Mouse (Mus musculus): ENCODE data around the gene Nfia. TPM values are rescaled to one million over a fixed set of nuclear protein-coding genes. Genes with fewer than 3 reads are reported as not detected.

The Nfia gene
- polyA plus RNA-seq, 1 experiment from 2014 or later, result 26.6 TPM

GRCm38 (mm10) chr4:97841063-97841595 is 68.6 kb downstream of the Nfia start:
- Histone ChIP-seq H3K4me3 (ENCODE audit: low read depth, low read length) (no peak overlapping the region), H3K4me2 (ENCODE audit: low read length) (no peak overlapping the region), H3K36me3 (ENCODE audit: control insufficient read depth, insufficient read depth, low read length) (no peaks in the 10 kb centered on the region), H3K4me1 (ENCODE audit: control insufficient read depth, insufficient read depth, low read length) (peaks cover 24% of the 10 kb centered on the region), H3K9me3 (replicated peaks; ENCODE audit: control insufficient read depth, low read length, poor library complexity, severe bottlenecking) (no peaks in the 10 kb centered on the region), H3K9ac (ENCODE audit: low read depth, low read length) (no peak overlapping the region), H3K27me3 (ENCODE audit: control insufficient read depth, insufficient read depth, low read depth, low read length) (peaks cover 2% of the 10 kb centered on the region; the same call in 1 of the 2 replicates), H3K27ac (ENCODE audit: low read length) (no peak overlapping the region)
- ATAC-seq, result no peak
- 58% methylated on average over 4 of the region's 4 CpGs for WGBS

GRCm38 (mm10) chr4:97841745-97842144 is 69.2 kb downstream of the Nfia start:
- peaks cover 2% of the 10 kb centered on the region; the same call in 1 of the 2 replicates for H3K27me3 ChIP-seq (ENCODE audit: control insufficient read depth, insufficient read depth, low read depth, low read length)
- 81% methylated on average over 5 of the region's 5 CpGs for WGBS
- no peaks in the 10 kb centered on the region for H3K36me3 ChIP-seq (ENCODE audit: control insufficient read depth, insufficient read depth, low read length)
- no peak overlapping the region for H3K4me2 ChIP-seq (ENCODE audit: low read length)
- no peak overlapping the region for H3K27ac ChIP-seq (ENCODE audit: low read length)
- H3K9me3 ChIP-seq (replicated peaks; ENCODE audit: control insufficient read depth, low read length, poor library complexity, severe bottlenecking), result no peaks in the 10 kb centered on the region
- no peak overlapping the region for H3K4me3 ChIP-seq (ENCODE audit: low read depth, low read length)
- no peak for ATAC-seq
- H3K4me1 ChIP-seq (ENCODE audit: control insufficient read depth, insufficient read depth, low read length), result peaks cover 22% of the 10 kb centered on the region
- no peak overlapping the region for H3K9ac ChIP-seq (ENCODE audit: low read depth, low read length)

GRCm38 (mm10) chr4:97843981-97844690 is 71.6 kb downstream of the Nfia start:
- Histone ChIP-seq H3K4me2 (ENCODE audit: low read length) (peak overlapping the region; percentile 31), H3K27ac (ENCODE audit: low read length) (no peak overlapping the region), H3K9me3 (replicated peaks; ENCODE audit: control insufficient read depth, low read length, poor library complexity, severe bottlenecking) (no peaks in the 10 kb centered on the region), H3K9ac (ENCODE audit: low read depth, low read length) (no peak overlapping the region), H3K27me3 (ENCODE audit: control insufficient read depth, insufficient read depth, low read depth, low read length) (no peaks in the 10 kb centered on the region; the same call in 1 of the 2 replicates), H3K4me1 (ENCODE audit: control insufficient read depth, insufficient read depth, low read length) (peaks cover 22% of the 10 kb centered on the region), H3K36me3 (ENCODE audit: control insufficient read depth, insufficient read depth, low read length) (no peaks in the 10 kb centered on the region), H3K4me3 (ENCODE audit: low read depth, low read length) (no peak overlapping the region)
- WGBS, result 12% methylated on average over 15 of the region's 15 CpGs
- no peak for ATAC-seq

GRCm38 (mm10) chr4:97844899-97845298 is 72.4 kb downstream of the Nfia start:
- Histone ChIP-seq H3K27me3 (ENCODE audit: control insufficient read depth, insufficient read depth, low read depth, low read length) (no peaks in the 10 kb centered on the region; the same call in 1 of the 2 replicates), H3K4me2 (ENCODE audit: low read length) (0 out of 2 replicates have a peak overlapping the region, but pooled peaks have one; percentile 3), H3K9ac (ENCODE audit: low read depth, low read length) (no peak overlapping the region), H3K4me3 (ENCODE audit: low read depth, low read length) (no peak overlapping the region), H3K36me3 (ENCODE audit: control insufficient read depth, insufficient read depth, low read length) (no peaks in the 10 kb centered on the region), H3K9me3 (replicated peaks; ENCODE audit: control insufficient read depth, low read length, poor library complexity, severe bottlenecking) (no peaks in the 10 kb centered on the region), H3K4me1 (ENCODE audit: control insufficient read depth, insufficient read depth, low read length) (peaks cover 21% of the 10 kb centered on the region), H3K27ac (ENCODE audit: low read length) (no peak overlapping the region)
- ATAC-seq, result no peak
- WGBS, result 13% methylated on average over 6 of the region's 6 CpGs

GRCm38 (mm10) chr4:97847653-97848052 is 75.1 kb downstream of the Nfia start:
- no peak for ATAC-seq
- H3K9me3 ChIP-seq (replicated peaks; ENCODE audit: control insufficient read depth, low read length, poor library complexity, severe bottlenecking), result no peaks in the 10 kb centered on the region
- H3K27me3 ChIP-seq (ENCODE audit: control insufficient read depth, insufficient read depth, low read depth, low read length), result no peaks in the 10 kb centered on the region; the same call in 1 of the 2 replicates
- H3K27ac ChIP-seq (ENCODE audit: low read length), result no peak overlapping the region
- 82% methylated on average over 5 of the region's 5 CpGs for whole genome bisulfite sequencing
- H3K36me3 ChIP-seq (ENCODE audit: control insufficient read depth, insufficient read depth, low read length), result no peaks in the 10 kb centered on the region
- peaks cover 15% of the 10 kb centered on the region for H3K4me1 ChIP-seq (ENCODE audit: control insufficient read depth, insufficient read depth, low read length)
- H3K9ac ChIP-seq (ENCODE audit: low read depth, low read length), result no peak overlapping the region
- H3K4me2 ChIP-seq (ENCODE audit: low read length), result no peak overlapping the region
- H3K4me3 ChIP-seq (ENCODE audit: low read depth, low read length), result no peak overlapping the region

- Histone ChIP-seq H3K4me2 (ENCODE audit: low read length) (no peak overlapping the region), H3K9ac (ENCODE audit: low read depth, low read length) (no peak overlapping the region), H3K4me1 (ENCODE audit: control insufficient read depth, insufficient read depth, low read length) (no peaks in the 10 kb centered on the region), H3K4me3 (ENCODE audit: low read depth, low read length) (no peak overlapping the region), H3K9me3 (replicated peaks; ENCODE audit: control insufficient read depth, low read length, poor library complexity, severe bottlenecking) (no peaks in the 10 kb centered on the region), H3K36me3 (ENCODE audit: control insufficient read depth, insufficient read depth, low read length) (no peaks in the 10 kb centered on the region), H3K27me3 (ENCODE audit: control insufficient read depth, insufficient read depth, low read depth, low read length) (no peaks in the 10 kb centered on the region), H3K27ac (ENCODE audit: low read length) (no peak overlapping the region)
- ATAC-seq, result no peak
- WGBS, result 93% methylated on average over 3 of the region's 3 CpGs
These were observed 78.5 kb downstream of the Nfia start for GRCm38 (mm10) chr4:97850991-97851390.

GRCm38 (mm10) chr4:97851698-97852097 is 79.2 kb downstream of the Nfia start:
- Histone ChIP-seq H3K4me2 (ENCODE audit: low read length) (no peak overlapping the region), H3K4me1 (ENCODE audit: control insufficient read depth, insufficient read depth, low read length) (no peaks in the 10 kb centered on the region), H3K27ac (ENCODE audit: low read length) (no peak overlapping the region), H3K27me3 (ENCODE audit: control insufficient read depth, insufficient read depth, low read depth, low read length) (no peaks in the 10 kb centered on the region), H3K36me3 (ENCODE audit: control insufficient read depth, insufficient read depth, low read length) (no peaks in the 10 kb centered on the region), H3K9ac (ENCODE audit: low read depth, low read length) (no peak overlapping the region), H3K4me3 (ENCODE audit: low read depth, low read length) (no peak overlapping the region), H3K9me3 (replicated peaks; ENCODE audit: control insufficient read depth, low read length, poor library complexity, severe bottlenecking) (no peaks in the 10 kb centered on the region)
- ATAC-seq, result no peak
- WGBS, result 61% methylated on average over 5 of the region's 5 CpGs

- Histone ChIP-seq H3K27ac (ENCODE audit: low read length) (no peak overlapping the region), H3K4me1 (ENCODE audit: control insufficient read depth, insufficient read depth, low read length) (no peaks in the 10 kb centered on the region), H3K4me3 (ENCODE audit: low read depth, low read length) (no peak overlapping the region), H3K4me2 (ENCODE audit: low read length) (no peak overlapping the region), H3K27me3 (ENCODE audit: control insufficient read depth, insufficient read depth, low read depth, low read length) (no peaks in the 10 kb centered on the region), H3K9me3 (replicated peaks; ENCODE audit: control insufficient read depth, low read length, poor library complexity, severe bottlenecking) (no peaks in the 10 kb centered on the region), H3K36me3 (ENCODE audit: control insufficient read depth, insufficient read depth, low read length) (no peaks in the 10 kb centered on the region), H3K9ac (ENCODE audit: low read depth, low read length) (no peak overlapping the region)
- no peak for ATAC-seq
- 89% methylated on average over 2 of the region's 2 CpGs for WGBS
These were observed 80.1 kb downstream of the Nfia start for GRCm38 (mm10) chr4:97852626-97853025.

- WGBS, result 94% methylated on average over 4 of the region's 4 CpGs
- no peaks in the 10 kb centered on the region for H3K36me3 ChIP-seq (ENCODE audit: control insufficient read depth, insufficient read depth, low read length)
- ATAC-seq, result no peak
- no peaks in the 10 kb centered on the region for H3K27me3 ChIP-seq (ENCODE audit: control insufficient read depth, insufficient read depth, low read depth, low read length)
- H3K4me3 ChIP-seq (ENCODE audit: low read depth, low read length), result no peak overlapping the region
- no peaks in the 10 kb centered on the region; the same call in 1 of the 2 replicates for H3K4me1 ChIP-seq (ENCODE audit: control insufficient read depth, insufficient read depth, low read length)
- H3K4me2 ChIP-seq (ENCODE audit: low read length), result no peak overlapping the region
- H3K27ac ChIP-seq (ENCODE audit: low read length), result no peak overlapping the region
- H3K9me3 ChIP-seq (replicated peaks; ENCODE audit: control insufficient read depth, low read length, poor library complexity, severe bottlenecking), result no peaks in the 10 kb centered on the region
- H3K9ac ChIP-seq (ENCODE audit: low read depth, low read length), result no peak overlapping the region
These were observed 82.2 kb downstream of the Nfia start for GRCm38 (mm10) chr4:97854779-97855178.

All from midbrain, embryonic 16.5 days (tissue).